21 mouse cellular contexts compared by ENCODE assay signal in genomic region chr8:105771398-105772175, GRCm38 (mm10). TPM values are rescaled to one million over a fixed set of nuclear protein-coding genes. Genes with fewer than 3 reads are reported as not detected.
A peak's percentile ranks its signal among the peaks of the same experiment; 100 is the strongest.
DNase-seq lines count a peak whose midpoint lies in the region; ATAC-seq and TF ChIP-seq lines count a peak whose summit lies in the region.
"Had no signal": no experiment of that assay in that cellular context is flagged by ENCODE, and none has a peak within 500 bp of the region (broad histone marks: within the 10 kb centered on the region; RNA-seq: fewer than 3 reads in every experiment).

No protein-coding gene starts in this region.

- no peak overlapping the region for H3K9ac ChIP-seq in heart, adult 2 months (ENCODE audit: low read depth, low read length)
- H3K9ac ChIP-seq in liver, embryonic 13.5 days = no peak overlapping the region
- H3K9ac ChIP-seq in liver, embryonic 11.5 days (ENCODE audit: low read depth, low read length) = no peak overlapping the region
- H3K9ac ChIP-seq: embryonic facial prominence, embryonic 13.5 days; embryonic facial prominence, embryonic 15.5 days; forebrain, embryonic 13.5 days; forebrain, embryonic 15.5 days; forebrain, postnatal 0 days had no signal

- no peak overlapping the region for H3K27ac ChIP-seq in heart, adult 2 months
- H3K27ac ChIP-seq in liver, embryonic 13.5 days = 0 out of 2 replicates have a peak overlapping the region, but pooled peaks have one; percentile 11
- H3K27ac ChIP-seq in liver, embryonic 11.5 days (ENCODE audit: low read depth, low read length) = no peak overlapping the region
- H3K27ac ChIP-seq in embryonic fibroblast, embryonic 13.5 days (ENCODE audit: insufficient read depth, low read length) = peak overlapping the region; percentile 3; the same call in 1 of the 2 replicates
- H3K27ac ChIP-seq: embryonic facial prominence, embryonic 13.5 days; embryonic facial prominence, embryonic 15.5 days; forebrain, embryonic 13.5 days; forebrain, embryonic 15.5 days had no signal

- WGBS in heart, adult 2 months = 83% methylated on average over 12 of the region's 12 CpGs
- WGBS in liver, embryonic 13.5 days (ENCODE audit: insufficient replicate concordance) = 93% methylated on average over 12 of the region's 12 CpGs
- 91% methylated on average over 12 of the region's 12 CpGs for WGBS in liver, embryonic 11.5 days

- peak; percentile 90 for DNase-seq in heart, adult 11 months
- DNase-seq in heart, adult 2 months = no peak
- DNase-seq in liver, embryonic 13.5 days = no peak
- no peak for DNase-seq in liver, embryonic 11.5 days (ENCODE audit: low spot score)
- no peak for DNase-seq in urinary bladder, adult 2 months (ENCODE audit: low spot score)
- DNase-seq: adrenal gland, postnatal 10 days; cerebellum, adult 11 months; cerebellum, adult 18-20 months; cerebellum, adult 8-10 months; cerebellum, adult 9-11 months; cerebellum, postnatal 36 days; forebrain, postnatal 0 days had no signal

- no peak for ATAC-seq in liver, embryonic 13.5 days (ENCODE audit: low read depth)
- ATAC-seq in liver, embryonic 11.5 days (replicated peaks; ENCODE audit: low FRiP score) = no peak
- ATAC-seq: forebrain, embryonic 15.5 days; forebrain, postnatal 0 days had no signal

- TF ChIP-seq EP300 in heart, adult 2 months (IDR thresholded peaks at IDR 0.05; ENCODE audit: insufficient read depth, low read depth, low read length) = no peak

- no peak for TF ChIP-seq CTCF in heart, adult 2 months (IDR thresholded peaks at IDR 0.05)
- no peak for TF ChIP-seq CTCF in embryonic fibroblast, embryonic 13.5 days (IDR thresholded peaks at IDR 0.05; ENCODE audit: borderline replicate concordance, insufficient read depth, low read length)

- intact Hi-C loops in heart, adult 2 months (cut with DNase I) = no loop called here

- no peaks in the 10 kb centered on the region for H3K4me1 ChIP-seq in heart, adult 2 months (ENCODE audit: control insufficient read depth, insufficient read depth, low read length)
- H3K4me1 ChIP-seq in liver, embryonic 13.5 days (replicated peaks) = no peaks in the 10 kb centered on the region
- no peaks in the 10 kb centered on the region for H3K4me1 ChIP-seq in liver, embryonic 11.5 days (replicated peaks; ENCODE audit: control insufficient read depth, insufficient read depth, low read length)
- H3K4me1 ChIP-seq in embryonic fibroblast, embryonic 13.5 days (ENCODE audit: control insufficient read depth, insufficient read depth, low read length) = peaks cover 12% of the 10 kb centered on the region
- H3K4me1 ChIP-seq: embryonic facial prominence, embryonic 13.5 days; embryonic facial prominence, embryonic 15.5 days; forebrain, embryonic 13.5 days; forebrain, embryonic 15.5 days had no signal

- no peak overlapping the region for H3K4me3 ChIP-seq in heart, adult 2 months
- no peak overlapping the region for H3K4me3 ChIP-seq in liver, embryonic 13.5 days (replicated peaks)
- no peak overlapping the region for H3K4me3 ChIP-seq in liver, embryonic 11.5 days (ENCODE audit: low read depth, low read length)
- H3K4me3 ChIP-seq in embryonic fibroblast, embryonic 13.5 days (ENCODE audit: insufficient read depth, low read length) = no peak overlapping the region
- H3K4me3 ChIP-seq: embryonic facial prominence, embryonic 13.5 days; embryonic facial prominence, embryonic 15.5 days; forebrain, embryonic 13.5 days; forebrain, embryonic 15.5 days had no signal

- no peaks in the 10 kb centered on the region for H3K9me3 ChIP-seq in liver, embryonic 13.5 days (replicated peaks)
- H3K9me3 ChIP-seq in liver, embryonic 11.5 days (ENCODE audit: control insufficient read depth, low read length) = no peaks in the 10 kb centered on the region
- H3K9me3 ChIP-seq: embryonic facial prominence, embryonic 13.5 days; embryonic facial prominence, embryonic 15.5 days; forebrain, embryonic 13.5 days; forebrain, embryonic 15.5 days had no signal

- no peak overlapping the region for H3K4me2 ChIP-seq in liver, embryonic 13.5 days
- no peak overlapping the region for H3K4me2 ChIP-seq in liver, embryonic 11.5 days
- H3K4me2 ChIP-seq: embryonic facial prominence, embryonic 13.5 days; embryonic facial prominence, embryonic 15.5 days; forebrain, embryonic 13.5 days; forebrain, embryonic 15.5 days had no signal

- no peaks in the 10 kb centered on the region for H3K79me2 ChIP-seq in heart, adult 2 months (replicated peaks; ENCODE audit: control insufficient read depth, insufficient read depth, low read length)

- H3K27me3 ChIP-seq in heart, adult 2 months (ENCODE audit: control insufficient read depth, insufficient read depth, low read length) = no peaks in the 10 kb centered on the region
- H3K27me3 ChIP-seq in liver, embryonic 13.5 days = no peaks in the 10 kb centered on the region
- no peaks in the 10 kb centered on the region for H3K27me3 ChIP-seq in liver, embryonic 11.5 days (replicated peaks; ENCODE audit: control insufficient read depth, insufficient read depth, low read length)
- H3K27me3 ChIP-seq: embryonic facial prominence, embryonic 13.5 days; embryonic facial prominence, embryonic 15.5 days; forebrain, embryonic 13.5 days; forebrain, embryonic 15.5 days had no signal

- no peak for TF ChIP-seq POLR2A in heart, adult 2 months (IDR thresholded peaks at IDR 0.05; ENCODE audit: insufficient read depth, low read depth, low read length)
- no peak for TF ChIP-seq POLR2A in embryonic fibroblast, embryonic 13.5 days (IDR thresholded peaks at IDR 0.05; ENCODE audit: low read depth, low read length)

- no peaks in the 10 kb centered on the region for H3K36me3 ChIP-seq in heart, adult 2 months (ENCODE audit: control insufficient read depth, insufficient read depth, low read length)
- H3K36me3 ChIP-seq in liver, embryonic 13.5 days = peaks cover 93% of the 10 kb centered on the region
- H3K36me3 ChIP-seq in liver, embryonic 11.5 days (ENCODE audit: control insufficient read depth, insufficient read depth, low read length) = peaks cover 64% of the 10 kb centered on the region

RNA-seq across cellular contexts. Expression of gene Gfod2, which starts 13.1 kb away (rescaled TPM):
- 1 to 10 TPM; 3.7 TPM for total RNA-seq in heart, adult 2 months (2021)
- polyA plus RNA-seq in heart, adult 2 months (2012; rRNA removed) = 2.3 and 3.0 TPM in 2 replicates
- 2.6 and 3.1 TPM in 2 replicates for polyA plus RNA-seq in liver, embryonic 13.5 days (2015; fragmentation: Nextera tagmentation; extraction: Ambion mirVana)
- polyA plus RNA-seq in liver, embryonic 11.5 days (2014; fragmentation: Nextera tagmentation; extraction: Ambion mirVana) = 9.0 and 10.7 TPM in 2 replicates
- polyA plus RNA-seq in embryonic fibroblast, embryonic 13.5 days (2011; ENCODE audit: insufficient read length, low read depth, missing spikeins) = 4.7 and 5.6 TPM in 2 replicates
- 5.2 and 5.9 TPM in 2 replicates for polyA plus RNA-seq in urinary bladder, adult 2 months (2012; rRNA removed)

RNA-seq across cellular contexts. Expression of gene Ranbp10, which starts 55.6 kb away (rescaled TPM):
- 10 to 100 TPM; 18.0 to 18.5 TPM for total RNA-seq in heart, adult 2 months (2021)
- 20.0 and 22.3 TPM in 2 replicates for polyA plus RNA-seq in heart, adult 2 months (2012; rRNA removed)
- 36.1 and 36.2 TPM in 2 replicates for polyA plus RNA-seq in liver, embryonic 13.5 days (2015; fragmentation: Nextera tagmentation; extraction: Ambion mirVana)
- 20.2 and 22.0 TPM in 2 replicates for polyA plus RNA-seq in liver, embryonic 11.5 days (2014; fragmentation: Nextera tagmentation; extraction: Ambion mirVana)
- polyA plus RNA-seq in embryonic fibroblast, embryonic 13.5 days (2011; ENCODE audit: insufficient read length, low read depth, missing spikeins) = 18.4 and 18.6 TPM in 2 replicates
- 17.7 and 18.2 TPM in 2 replicates for polyA plus RNA-seq in urinary bladder, adult 2 months (2012; rRNA removed)

RNA-seq across cellular contexts. Expression of gene Tsnaxip1, which starts 55.9 kb away (rescaled TPM):
- total RNA-seq in heart, adult 2 months (2021) = not detected
- 0.20 TPM in 1 of 2 replicates, not detected in the other for polyA plus RNA-seq in heart, adult 2 months (2012; rRNA removed)
- polyA plus RNA-seq in liver, embryonic 13.5 days (2015; fragmentation: Nextera tagmentation; extraction: Ambion mirVana) = 0.06 and 0.08 TPM in 2 replicates
- polyA plus RNA-seq in liver, embryonic 11.5 days (2014; fragmentation: Nextera tagmentation; extraction: Ambion mirVana) = 0.12 TPM in 1 of 2 replicates, not detected in the other
- polyA plus RNA-seq in embryonic fibroblast, embryonic 13.5 days (2011; ENCODE audit: insufficient read length, low read depth, missing spikeins) = not detected in 2 replicates
- not detected in 2 replicates for polyA plus RNA-seq in urinary bladder, adult 2 months (2012; rRNA removed)
- total RNA-seq: adrenal gland, postnatal 10 days; adrenal gland, postnatal 25 days; adrenal gland, postnatal 4 days; common myeloid progenitor, adult 5-6 weeks; MEL had no signal

Comparison
In these comparisons a context has a peak if more than half of its experiments do, and no peak if none do; other contexts are left out.
1. H3K27ac ChIP-seq: peak in liver, embryonic 13.5 days (single experiment) and embryonic fibroblast, embryonic 13.5 days (single experiment); none in heart, adult 2 months (single experiment) and liver, embryonic 11.5 days (single experiment).